Mouse (Mus musculus): Measurements from ENCODE around the gene Gm49380. TPM values are rescaled to one million over a fixed set of nuclear protein-coding genes. Genes with fewer than 3 reads are reported as not detected.

Gm49380 gene
- polyA plus RNA-seq, 1 experiment from 2014 or later = not detected

- Histone ChIP-seq H3K9ac (ENCODE audit: low read depth, low read length) (no peak overlapping the region), H3K27me3 (replicated peaks; ENCODE audit: control insufficient read depth, insufficient read depth, low read length) (peaks cover 16% of the 10 kb centered on the region), H3K27ac (ENCODE audit: low read depth, low read length) (no peak overlapping the region), H3K9me3 (ENCODE audit: control insufficient read depth) (no peaks in the 10 kb centered on the region), H3K4me1 (replicated peaks; ENCODE audit: control insufficient read depth, insufficient read depth, low read length) (no peaks in the 10 kb centered on the region), H3K4me2 (replicated peaks; ENCODE audit: low read depth) (no peak overlapping the region), H3K36me3 (ENCODE audit: control insufficient read depth, insufficient read depth) (no peaks in the 10 kb centered on the region), H3K4me3 (ENCODE audit: low read depth, low read length) (no peak overlapping the region)
- 66% methylated on average over 15 of the region's 15 CpGs for WGBS
- ATAC-seq = no peak
- no peak for TF ChIP-seq CTCF (IDR thresholded peaks at IDR 0.05; ENCODE audit: low read depth)
Measured at GRCm38 (mm10) chr9:44048541-44049380, 64.5 kb downstream of the Gm49380 start.

DNA sequence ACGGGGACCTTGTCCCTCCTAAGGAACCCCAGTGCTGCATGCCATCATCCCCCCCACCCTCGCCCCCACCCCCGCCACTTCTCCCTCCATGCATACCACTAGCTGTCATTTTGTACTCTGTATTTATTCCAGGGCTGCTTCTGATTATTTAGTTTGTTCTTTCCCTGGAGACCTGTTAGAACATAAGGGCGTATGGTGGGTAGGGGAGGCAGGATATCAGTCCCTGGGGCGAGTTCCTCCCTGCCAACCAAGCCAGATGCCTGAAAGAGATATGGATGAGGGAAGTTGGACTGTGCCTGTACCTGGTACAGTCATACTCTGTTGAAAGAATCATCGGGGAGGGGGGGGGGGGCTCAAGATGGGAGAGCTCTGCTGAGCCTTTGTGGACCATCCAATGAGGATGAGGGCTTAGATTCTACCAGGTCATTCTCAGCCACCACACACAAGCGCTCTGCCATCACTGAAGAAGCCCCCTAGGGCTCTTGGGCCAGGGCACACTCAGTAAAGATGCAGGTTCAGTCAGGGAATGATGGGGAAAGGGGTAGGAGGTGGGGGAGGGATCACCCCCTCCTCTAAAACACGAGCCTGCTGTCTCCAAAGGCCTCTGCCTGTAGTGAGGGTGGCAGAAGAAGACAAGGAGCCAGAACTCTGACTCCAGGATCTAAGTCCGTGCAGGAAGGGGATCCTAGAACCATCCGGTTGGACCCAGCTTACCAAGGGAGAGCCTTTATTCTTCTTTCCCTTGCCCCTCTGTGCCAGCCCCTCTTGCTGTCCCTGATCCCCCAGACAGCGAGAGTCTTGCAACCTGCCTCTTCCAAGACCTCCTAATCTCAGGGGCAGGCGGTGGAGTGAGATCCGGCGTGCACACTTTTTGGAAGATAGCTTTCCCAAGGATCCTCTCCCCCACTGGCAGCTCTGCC lies 65.5 kb downstream of the Gm49380 start:
- TF ChIP-seq CTCF (IDR thresholded peaks at IDR 0.05; ENCODE audit: low read depth) = no peak
- no peak for ATAC-seq
- no peaks in the 10 kb centered on the region for H3K4me1 ChIP-seq (replicated peaks; ENCODE audit: control insufficient read depth, insufficient read depth, low read length)
- H3K4me3 ChIP-seq (ENCODE audit: low read depth, low read length) = no peak overlapping the region
- WGBS = 74% methylated on average over 14 of the region's 14 CpGs
- H3K4me2 ChIP-seq (replicated peaks; ENCODE audit: low read depth) = no peak overlapping the region
- H3K9ac ChIP-seq (ENCODE audit: low read depth, low read length) = no peak overlapping the region
- H3K9me3 ChIP-seq (ENCODE audit: control insufficient read depth) = no peaks in the 10 kb centered on the region
- peaks cover 25% of the 10 kb centered on the region for H3K27me3 ChIP-seq (replicated peaks; ENCODE audit: control insufficient read depth, insufficient read depth, low read length)
- H3K27ac ChIP-seq (ENCODE audit: low read depth, low read length) = no peak overlapping the region
- no peaks in the 10 kb centered on the region for H3K36me3 ChIP-seq (ENCODE audit: control insufficient read depth, insufficient read depth)

DNA sequence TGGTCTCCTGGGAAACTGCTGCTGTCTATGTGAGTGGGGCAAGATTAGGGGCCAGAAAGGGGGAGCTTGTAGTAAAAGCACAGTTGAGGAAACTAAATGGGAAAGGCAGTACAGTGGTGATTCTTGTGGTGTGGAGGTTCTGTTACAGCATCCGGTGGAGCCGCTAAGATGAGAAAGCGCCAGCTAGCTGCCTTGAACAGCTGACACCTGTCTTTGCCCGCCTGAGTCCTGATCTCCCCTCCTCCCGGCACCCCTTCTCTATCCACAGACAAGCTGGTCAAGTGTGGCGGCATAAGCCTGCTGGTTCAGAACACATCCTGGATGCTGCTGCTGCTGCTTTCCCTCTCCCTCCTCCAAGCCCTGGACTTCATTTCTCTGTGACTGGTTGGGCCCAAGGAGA lies 66.2 kb downstream of the Gm49380 start:
- no peak for ATAC-seq
- Histone ChIP-seq H3K27me3 (replicated peaks; ENCODE audit: control insufficient read depth, insufficient read depth, low read length) (peaks cover 30% of the 10 kb centered on the region), H3K27ac (ENCODE audit: low read depth, low read length) (no peak overlapping the region), H3K4me1 (replicated peaks; ENCODE audit: control insufficient read depth, insufficient read depth, low read length) (no peaks in the 10 kb centered on the region), H3K9me3 (ENCODE audit: control insufficient read depth) (no peaks in the 10 kb centered on the region), H3K36me3 (ENCODE audit: control insufficient read depth, insufficient read depth) (no peaks in the 10 kb centered on the region), H3K4me2 (replicated peaks; ENCODE audit: low read depth) (no peak overlapping the region), H3K4me3 (ENCODE audit: low read depth, low read length) (no peak overlapping the region), H3K9ac (ENCODE audit: low read depth, low read length) (no peak overlapping the region)
- WGBS = 56% methylated on average over 6 of the region's 6 CpGs
- no peak for TF ChIP-seq CTCF (IDR thresholded peaks at IDR 0.05; ENCODE audit: low read depth)

DNA sequence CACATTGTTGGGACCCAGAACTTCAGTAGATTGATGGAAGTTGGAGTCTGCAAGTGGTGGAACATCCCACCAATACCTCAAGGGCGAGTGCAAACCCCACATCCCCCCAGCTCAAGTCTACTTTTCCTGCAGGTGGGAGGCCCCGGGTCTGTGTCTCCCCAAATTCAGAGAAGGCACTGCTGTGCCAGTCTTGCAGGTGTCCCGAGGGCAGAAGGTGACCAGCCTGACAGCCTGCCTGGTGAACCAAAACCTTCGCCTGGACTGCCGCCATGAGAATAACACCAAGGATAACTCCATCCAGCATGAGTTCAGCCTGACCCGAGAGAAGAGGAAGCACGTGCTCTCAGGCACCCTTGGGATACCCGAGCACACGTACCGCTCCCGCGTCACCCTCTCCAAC lies 66.9 kb downstream of the Gm49380 start:
- Histone ChIP-seq H3K36me3 (ENCODE audit: control insufficient read depth, insufficient read depth) (no peaks in the 10 kb centered on the region), H3K9me3 (ENCODE audit: control insufficient read depth) (no peaks in the 10 kb centered on the region), H3K4me1 (replicated peaks; ENCODE audit: control insufficient read depth, insufficient read depth, low read length) (no peaks in the 10 kb centered on the region), H3K27me3 (replicated peaks; ENCODE audit: control insufficient read depth, insufficient read depth, low read length) (peaks cover 35% of the 10 kb centered on the region), H3K27ac (ENCODE audit: low read depth, low read length) (no peak overlapping the region), H3K4me3 (ENCODE audit: low read depth, low read length) (no peak overlapping the region), H3K4me2 (replicated peaks; ENCODE audit: low read depth) (no peak overlapping the region), H3K9ac (ENCODE audit: low read depth, low read length) (no peak overlapping the region)
- no peak for ATAC-seq
- 87% methylated on average over 12 of the region's 12 CpGs for WGBS
- no peak for TF ChIP-seq CTCF (IDR thresholded peaks at IDR 0.05; ENCODE audit: low read depth)

DNA sequence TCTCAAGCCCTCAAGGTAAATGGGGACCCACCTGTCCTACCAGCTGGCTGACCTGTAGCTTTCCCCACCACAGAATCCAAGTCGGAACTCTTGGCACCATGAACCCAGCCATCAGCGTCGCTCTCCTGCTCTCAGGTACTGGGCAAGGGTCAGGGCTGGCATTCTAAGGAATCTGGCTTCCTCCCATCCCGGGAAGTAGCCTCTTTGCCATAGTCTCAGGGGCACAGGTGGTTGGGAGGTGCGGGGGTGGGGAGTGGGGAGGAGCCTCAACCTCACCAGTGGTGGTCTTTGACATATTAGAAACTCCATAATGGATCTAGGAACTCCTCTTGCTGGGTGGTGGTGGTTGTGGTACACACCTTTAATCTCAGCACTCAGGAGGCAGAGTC lies 67.4 kb downstream of the Gm49380 start:
- Histone ChIP-seq H3K9me3 (ENCODE audit: control insufficient read depth) (no peaks in the 10 kb centered on the region), H3K27ac (ENCODE audit: low read depth, low read length) (no peak overlapping the region), H3K27me3 (replicated peaks; ENCODE audit: control insufficient read depth, insufficient read depth, low read length) (peaks cover 39% of the 10 kb centered on the region), H3K36me3 (ENCODE audit: control insufficient read depth, insufficient read depth) (no peaks in the 10 kb centered on the region), H3K9ac (ENCODE audit: low read depth, low read length) (no peak overlapping the region), H3K4me1 (replicated peaks; ENCODE audit: control insufficient read depth, insufficient read depth, low read length) (no peaks in the 10 kb centered on the region), H3K4me3 (ENCODE audit: low read depth, low read length) (no peak overlapping the region), H3K4me2 (replicated peaks; ENCODE audit: low read depth) (no peak overlapping the region)
- 78% methylated on average over 5 of the region's 5 CpGs for WGBS
- no peak for ATAC-seq
- TF ChIP-seq CTCF (IDR thresholded peaks at IDR 0.05; ENCODE audit: low read depth) = no peak

- no peak for ATAC-seq
- Histone ChIP-seq H3K36me3 (ENCODE audit: control insufficient read depth, insufficient read depth) (no peaks in the 10 kb centered on the region), H3K27me3 (replicated peaks; ENCODE audit: control insufficient read depth, insufficient read depth, low read length) (peaks cover 39% of the 10 kb centered on the region), H3K9me3 (ENCODE audit: control insufficient read depth) (no peaks in the 10 kb centered on the region), H3K9ac (ENCODE audit: low read depth, low read length) (no peak overlapping the region), H3K4me2 (replicated peaks; ENCODE audit: low read depth) (no peak overlapping the region), H3K4me3 (ENCODE audit: low read depth, low read length) (no peak overlapping the region), H3K27ac (ENCODE audit: low read depth, low read length) (no peak overlapping the region), H3K4me1 (replicated peaks; ENCODE audit: control insufficient read depth, insufficient read depth, low read length) (no peaks in the 10 kb centered on the region)
- WGBS = 56% methylated on average over 3 of the region's 3 CpGs
- TF ChIP-seq CTCF (IDR thresholded peaks at IDR 0.05; ENCODE audit: low read depth) = no peak
Measured at GRCm38 (mm10) chr9:44045158-44045883, 68.0 kb downstream of the Gm49380 start.

All from intestine, postnatal 0 days (tissue).